Mouse (Mus musculus) heart, embryonic 11.5 days (tissue): ENCODE measurements at regions not wholly inside any gene's neighbourhood (a gene's known extent, or its start where the extent isn't known, plus 50 kb on each side); places are given as distances from the start of the nearest gene placed in this dataset.

Experiments used
- ATAC-seq: fragments of 200-750 bp; cut with Nextera tagmentation; replicated peaks from 2 replicates; pipeline ENCODE4 v1.8.0; 2017; ENCODE audit warnings: moderate library complexity; ENCODE audit not compliant: insufficient number of reproducible peaks, low FRiP score, low TSS enrichment
- H3K27ac ChIP-seq: fragments of 300-500 bp; sonication (generic); 2 replicates; pipeline ENCODE4 v1.5.1; 2014; ENCODE audit warnings: mild to moderate bottlenecking, low read depth, low read length
- H3K27me3 ChIP-seq: fragments of 300-500 bp; sonication (generic); 2 replicates; pipeline ENCODE4 v1.6.1; 2014; ENCODE audit warnings: mild to moderate bottlenecking, low read length, mixed read lengths; ENCODE audit not compliant: control insufficient read depth, insufficient read depth
- H3K36me3 ChIP-seq: fragments of 300-500 bp; sonication (generic); 2 replicates; pipeline ENCODE4 v1.6.1; 2014; ENCODE audit warnings: mild to moderate bottlenecking, low read length, moderate library complexity, mixed read lengths; ENCODE audit not compliant: control insufficient read depth, insufficient read depth
- H3K4me1 ChIP-seq: fragments of 300-500 bp; sonication (generic); 2 replicates; pipeline ENCODE4 v1.6.1; 2014; ENCODE audit warnings: low read length; ENCODE audit not compliant: control insufficient read depth, insufficient read depth
- H3K4me2 ChIP-seq: fragments of 300-500 bp; sonication (generic); 2 replicates; pipeline ENCODE4 v1.6.1; 2014; ENCODE audit warnings: mild to moderate bottlenecking, moderate library complexity
- H3K4me3 ChIP-seq: fragments of 300-500 bp; sonication (generic); 2 replicates; pipeline ENCODE4 v1.5.1; 2014; ENCODE audit warnings: low read depth, low read length
- H3K9ac ChIP-seq: fragments of 300-500 bp; sonication (generic); 2 replicates; pipeline ENCODE4 v1.6.1; 2014; ENCODE audit warnings: mild to moderate bottlenecking, low read depth, low read length, moderate library complexity
- H3K9me3 ChIP-seq: fragments of 300-500 bp; sonication (generic); replicated peaks from 2 replicates; pipeline ENCODE4 v1.6.1; 2016; ENCODE audit warnings: low read length; ENCODE audit not compliant: control insufficient read depth
- WGBS: fragments of 180-500 bp; shearing (Covaris S2); extraction: QIAGEN DNeasy Blood & Tissue Kit; methylation state at CpG from one replicate; pipeline ENCODE4 v1.1.7; 2014; ENCODE audit not compliant: insufficient replicate concordance; 5-methylcytosine and 5-hydroxymethylcytosine counted together

- 73% methylated on average over 3 of the region's 3 CpGs for WGBS
- H3K4me1 ChIP-seq: peaks cover 9% of the 10 kb centered on the region; the same call in 1 of the 2 replicates
- H3K27me3 ChIP-seq: no peaks in the 10 kb centered on the region
- no peak overlapping the region for H3K4me3 ChIP-seq
- H3K9ac ChIP-seq: no peak overlapping the region
- no peaks in the 10 kb centered on the region for H3K36me3 ChIP-seq
- no peak overlapping the region for H3K4me2 ChIP-seq
- H3K27ac ChIP-seq: no peak overlapping the region
- no peak for ATAC-seq
- no peaks in the 10 kb centered on the region for H3K9me3 ChIP-seq
These were observed 198.8 kb downstream of the Ly86 start for GRCm38 (mm10) chr13:37543788-37544187.

- no peaks in the 10 kb centered on the region for H3K27me3 ChIP-seq
- H3K4me3 ChIP-seq: no peak overlapping the region
- no peak overlapping the region for H3K27ac ChIP-seq
- no peak overlapping the region for H3K9ac ChIP-seq
- H3K36me3 ChIP-seq: no peaks in the 10 kb centered on the region
- WGBS: 84% methylated on average over 2 of the region's 2 CpGs
- H3K4me1 ChIP-seq: peaks cover 9% of the 10 kb centered on the region; the same call in 1 of the 2 replicates
- H3K4me2 ChIP-seq: no peak overlapping the region
- H3K9me3 ChIP-seq: no peaks in the 10 kb centered on the region
- no peak for ATAC-seq
These were observed 199.7 kb downstream of the Ly86 start for GRCm38 (mm10) chr13:37544696-37545095.

DNA sequence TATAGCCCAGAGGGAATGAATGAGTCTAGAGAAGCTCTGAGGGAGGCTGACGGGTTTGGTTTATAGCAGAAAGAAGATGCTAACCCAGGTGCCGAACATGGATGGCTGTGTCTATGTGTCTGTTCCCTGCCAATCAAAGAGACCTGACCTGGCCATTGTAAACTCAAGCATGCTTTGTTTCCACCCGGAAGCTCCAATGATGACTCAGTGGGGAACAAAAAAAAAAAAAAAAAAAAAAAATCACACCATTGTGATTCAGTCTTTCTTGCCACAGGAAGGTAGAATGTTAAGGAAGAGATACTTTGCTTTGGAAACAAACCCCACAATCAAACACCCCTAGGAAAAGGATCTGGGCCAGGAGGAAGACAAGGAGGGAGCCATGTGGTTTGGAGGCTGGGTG, 201.5 kb downstream of the Ly86 start:
- Histone ChIP-seq H3K9me3 (no peaks in the 10 kb centered on the region), H3K4me3 (no peak overlapping the region), H3K27ac (no peak overlapping the region), H3K4me1 (peaks cover 9% of the 10 kb centered on the region; the same call in 1 of the 2 replicates), H3K9ac (no peak overlapping the region), H3K27me3 (no peaks in the 10 kb centered on the region), H3K36me3 (no peaks in the 10 kb centered on the region), H3K4me2 (no peak overlapping the region)
- ATAC-seq: no peak
- WGBS: 71% methylated on average over 3 of the region's 3 CpGs

DNA sequence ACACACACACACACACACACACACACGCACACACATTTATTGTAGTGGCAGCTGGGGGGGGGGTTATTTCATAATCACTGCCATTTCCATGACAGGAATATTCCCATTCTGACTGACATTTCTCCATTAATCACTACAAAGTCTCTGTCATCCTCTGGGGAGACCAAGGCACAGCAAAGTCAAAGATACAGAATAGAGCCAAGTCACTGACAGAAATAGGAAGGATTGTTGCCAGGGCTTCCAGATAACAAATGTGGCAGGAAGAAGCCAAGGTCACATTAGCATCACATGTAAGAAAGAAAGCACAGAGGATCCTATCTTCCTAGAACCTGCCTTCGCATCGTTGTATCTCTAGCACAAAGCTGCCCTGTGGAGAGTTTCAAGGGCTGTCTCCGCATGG, 205.6 kb downstream of the Ly86 start:
- H3K27ac ChIP-seq: no peak overlapping the region
- H3K9me3 ChIP-seq: no peaks in the 10 kb centered on the region
- 69% methylated on average over 4 of the region's 4 CpGs for WGBS
- no peaks in the 10 kb centered on the region for H3K27me3 ChIP-seq
- no peak overlapping the region for H3K4me3 ChIP-seq
- H3K4me2 ChIP-seq: no peak overlapping the region
- H3K36me3 ChIP-seq: no peaks in the 10 kb centered on the region
- no peak overlapping the region for H3K9ac ChIP-seq
- peaks cover 9% of the 10 kb centered on the region; the same call in 1 of the 2 replicates for H3K4me1 ChIP-seq
- ATAC-seq: no peak

- 71% methylated on average over 5 of the region's 5 CpGs for WGBS
- ATAC-seq: no peak
- no peak overlapping the region for H3K4me2 ChIP-seq
- H3K9ac ChIP-seq: no peak overlapping the region
- no peak overlapping the region for H3K4me3 ChIP-seq
- H3K9me3 ChIP-seq: no peaks in the 10 kb centered on the region
- no peak overlapping the region for H3K27ac ChIP-seq
- no peaks in the 10 kb centered on the region; the same call in none of the 2 replicates for H3K4me1 ChIP-seq
- no peaks in the 10 kb centered on the region for H3K27me3 ChIP-seq
- no peaks in the 10 kb centered on the region for H3K36me3 ChIP-seq
These were observed 208.4 kb downstream of the Ly86 start for GRCm38 (mm10) chr13:37553392-37553791.

DNA sequence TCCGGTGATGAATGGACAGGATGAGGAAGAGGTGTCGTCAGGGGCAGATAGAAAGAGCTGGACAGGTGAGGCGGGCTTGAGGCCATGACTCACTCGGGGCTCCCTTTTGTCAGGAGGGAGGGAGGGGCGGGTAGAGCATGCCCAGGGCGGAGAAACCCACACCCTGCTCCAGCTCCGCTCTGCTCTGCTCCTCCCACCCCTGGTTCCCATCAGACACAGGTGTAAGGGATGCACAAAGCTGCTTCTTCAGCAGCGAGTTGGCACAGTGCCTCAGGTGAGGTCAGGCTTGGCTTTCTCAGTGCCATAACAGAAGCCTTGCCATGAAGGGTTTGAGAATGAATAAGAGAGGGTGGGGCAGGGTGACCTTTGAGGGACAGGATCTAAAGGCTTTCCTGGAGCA, 212.2 kb downstream of the Ly86 start:
- ATAC-seq: no peak
- no peak overlapping the region for H3K9ac ChIP-seq
- no peak overlapping the region for H3K4me2 ChIP-seq
- H3K4me1 ChIP-seq: peaks cover 32% of the 10 kb centered on the region
- no peak overlapping the region for H3K27ac ChIP-seq
- 77% methylated on average over 8 of the region's 8 CpGs for WGBS
- no peak overlapping the region for H3K4me3 ChIP-seq
- H3K27me3 ChIP-seq: no peaks in the 10 kb centered on the region
- no peaks in the 10 kb centered on the region for H3K9me3 ChIP-seq
- H3K36me3 ChIP-seq: no peaks in the 10 kb centered on the region

- no peak overlapping the region for H3K9ac ChIP-seq
- peaks cover 38% of the 10 kb centered on the region for H3K4me1 ChIP-seq
- H3K4me3 ChIP-seq: no peak overlapping the region
- H3K36me3 ChIP-seq: no peaks in the 10 kb centered on the region
- WGBS: 67% methylated on average over 5 of the region's 5 CpGs
- ATAC-seq: no peak
- H3K4me2 ChIP-seq: no peak overlapping the region
- no peaks in the 10 kb centered on the region for H3K27me3 ChIP-seq
- no peaks in the 10 kb centered on the region for H3K9me3 ChIP-seq
- H3K27ac ChIP-seq: no peak overlapping the region
These were observed 212.8 kb downstream of the Ly86 start for GRCm38 (mm10) chr13:37557766-37558165.

DNA sequence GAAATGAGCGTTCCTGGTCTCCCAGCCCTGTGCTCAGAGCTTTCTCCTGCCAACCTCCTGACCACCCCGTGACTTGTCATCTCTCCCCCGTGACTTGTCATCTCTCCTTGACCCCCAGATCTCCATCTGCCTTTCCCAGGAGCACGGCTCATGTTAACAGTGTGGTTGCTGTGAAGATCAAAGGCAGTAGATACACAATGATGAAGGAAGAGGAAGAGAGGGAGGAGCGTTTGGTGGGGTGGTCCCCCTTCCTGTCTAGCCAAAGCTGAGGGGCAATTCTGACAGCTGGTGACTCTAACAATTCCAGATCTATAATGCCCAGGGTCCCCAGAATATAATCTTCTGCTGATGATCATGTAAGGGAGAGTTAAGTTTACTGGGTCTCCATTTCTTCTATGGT, 214.0 kb downstream of the Ly86 start:
- H3K9ac ChIP-seq: no peak overlapping the region
- H3K4me2 ChIP-seq: no peak overlapping the region
- H3K27me3 ChIP-seq: no peaks in the 10 kb centered on the region
- WGBS: 45% methylated on average over 5 of the region's 5 CpGs
- ATAC-seq: no peak
- H3K4me3 ChIP-seq: no peak overlapping the region
- H3K4me1 ChIP-seq: peaks cover 43% of the 10 kb centered on the region
- no peaks in the 10 kb centered on the region for H3K36me3 ChIP-seq
- no peaks in the 10 kb centered on the region for H3K9me3 ChIP-seq
- H3K27ac ChIP-seq: no peak overlapping the region

GRCm38 (mm10) chr13:37559706-37560313, 214.8 kb downstream of the Ly86 start:
- WGBS: 39% methylated on average over 7 of the region's 7 CpGs
- no peak; the same call in 1 of the 2 replicates for ATAC-seq
- Histone ChIP-seq H3K27ac (no peak overlapping the region), H3K9me3 (no peaks in the 10 kb centered on the region), H3K4me1 (peaks cover 43% of the 10 kb centered on the region), H3K36me3 (no peaks in the 10 kb centered on the region), H3K9ac (no peak overlapping the region), H3K4me2 (no peak overlapping the region), H3K4me3 (no peak overlapping the region), H3K27me3 (no peaks in the 10 kb centered on the region)
